Mouse (Mus musculus): Measurements from ENCODE around the gene Snd1. TPM values are rescaled to one million over a fixed set of nuclear protein-coding genes. Genes with fewer than 3 reads are reported as not detected.

Snd1 gene
- polyA plus RNA-seq, 1 experiment from 2014 or later = 64.8 TPM

DNA sequence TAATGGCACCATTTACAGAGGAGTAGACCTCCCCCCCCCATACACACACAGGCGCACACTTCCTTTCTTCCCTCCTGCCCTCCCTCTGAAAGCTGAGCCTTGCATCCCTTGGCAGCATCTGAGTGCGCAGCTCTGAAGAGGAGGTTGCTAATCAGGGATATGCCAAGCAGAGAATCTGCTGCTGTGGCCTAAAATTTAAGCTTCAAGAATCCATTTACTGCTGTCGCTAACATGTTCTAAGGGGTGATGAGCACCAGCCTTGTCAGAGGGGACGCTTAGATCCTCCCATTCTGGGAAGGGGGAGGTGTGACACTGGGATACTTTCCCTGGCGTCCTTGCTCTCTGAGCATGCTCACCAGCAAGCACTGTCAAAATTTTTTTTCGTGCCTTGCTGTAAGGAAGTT, 67.4 kb downstream of the Snd1 start:
- Histone ChIP-seq H3K36me3 (ENCODE audit: inconsistent target) (peaks cover 21% of the 10 kb centered on the region; the same call in 1 of the 2 replicates), H3K79me2 (ENCODE audit: inconsistent target) (peaks cover 6% of the 10 kb centered on the region; the same call in 1 of the 2 replicates)
- WGBS (ENCODE audit: missing documents) = 99% methylated on average over 5 of the region's 6 CpGs

GRCm38 (mm10) chr6:28546943-28547342, 72.0 kb downstream of the Snd1 start:
- 100% methylated on average over 2 of the region's 2 CpGs for WGBS (ENCODE audit: missing documents)
- Histone ChIP-seq H3K4me3 (ENCODE audit: inconsistent target) (no peak overlapping the region), H3K79me2 (ENCODE audit: inconsistent target) (peaks cover 6% of the 10 kb centered on the region; the same call in 1 of the 2 replicates), H3K36me3 (ENCODE audit: inconsistent target) (peaks cover 25% of the 10 kb centered on the region; the same call in 1 of the 2 replicates), H3K27ac (no peak overlapping the region)

More for the DNA sequence above, 67.4 kb downstream of the Snd1 start:
- H3K27ac ChIP-seq = no peak overlapping the region
- H3K4me3 ChIP-seq (ENCODE audit: inconsistent target) = no peak overlapping the region

GRCm38 (mm10) chr6:28549374-28549773, 74.4 kb downstream of the Snd1 start:
- Histone ChIP-seq H3K4me3 (ENCODE audit: inconsistent target) (no peak overlapping the region), H3K27ac (no peak overlapping the region), H3K79me2 (ENCODE audit: inconsistent target) (no peaks in the 10 kb centered on the region), H3K36me3 (ENCODE audit: inconsistent target) (peaks cover 30% of the 10 kb centered on the region; the same call in 1 of the 2 replicates)
- WGBS (ENCODE audit: missing documents) = 84% methylated on average over 2 of the region's 2 CpGs

- Histone ChIP-seq H3K4me3 (ENCODE audit: inconsistent target) (no peak overlapping the region), H3K27ac (no peak overlapping the region), H3K36me3 (ENCODE audit: inconsistent target) (peaks cover 32% of the 10 kb centered on the region; the same call in 1 of the 2 replicates), H3K79me2 (ENCODE audit: inconsistent target) (no peaks in the 10 kb centered on the region)
- WGBS (ENCODE audit: missing documents) = 96% methylated on average over 7 of the region's 7 CpGs
Measured at GRCm38 (mm10) chr6:28550255-28551004, 75.5 kb downstream of the Snd1 start.

- no peak overlapping the region for H3K27ac ChIP-seq
- no peak overlapping the region for H3K4me3 ChIP-seq (ENCODE audit: inconsistent target)
- H3K36me3 ChIP-seq (ENCODE audit: inconsistent target) = 0 out of 2 replicates have a peak, but pooled peaks cover 7% of the 10 kb centered on the region
- H3K79me2 ChIP-seq (ENCODE audit: inconsistent target) = no peaks in the 10 kb centered on the region; the same call in 1 of the 2 replicates
- WGBS (ENCODE audit: missing documents) = 92% methylated on average over 1 of the region's 1 CpGs
Measured at GRCm38 (mm10) chr6:28554470-28554869, 79.5 kb downstream of the Snd1 start.

GRCm38 (mm10) chr6:28555002-28555401, 80.1 kb downstream of the Snd1 start:
- Histone ChIP-seq H3K27ac (no peak overlapping the region), H3K36me3 (ENCODE audit: inconsistent target) (0 out of 2 replicates have a peak, but pooled peaks cover 7% of the 10 kb centered on the region), H3K4me3 (ENCODE audit: inconsistent target) (no peak overlapping the region), H3K79me2 (ENCODE audit: inconsistent target) (no peaks in the 10 kb centered on the region; the same call in 1 of the 2 replicates)
- WGBS (ENCODE audit: missing documents) = 88% methylated on average over 6 of the region's 6 CpGs

- Histone ChIP-seq H3K79me2 (ENCODE audit: inconsistent target) (no peaks in the 10 kb centered on the region; the same call in 1 of the 2 replicates), H3K36me3 (ENCODE audit: inconsistent target) (0 out of 2 replicates have a peak, but pooled peaks cover 7% of the 10 kb centered on the region), H3K27ac (no peak overlapping the region), H3K4me3 (ENCODE audit: inconsistent target) (no peak overlapping the region)
- 97% methylated on average over 7 of the region's 7 CpGs for WGBS (ENCODE audit: missing documents)
Measured at GRCm38 (mm10) chr6:28555428-28555827, 80.5 kb downstream of the Snd1 start.

DNA sequence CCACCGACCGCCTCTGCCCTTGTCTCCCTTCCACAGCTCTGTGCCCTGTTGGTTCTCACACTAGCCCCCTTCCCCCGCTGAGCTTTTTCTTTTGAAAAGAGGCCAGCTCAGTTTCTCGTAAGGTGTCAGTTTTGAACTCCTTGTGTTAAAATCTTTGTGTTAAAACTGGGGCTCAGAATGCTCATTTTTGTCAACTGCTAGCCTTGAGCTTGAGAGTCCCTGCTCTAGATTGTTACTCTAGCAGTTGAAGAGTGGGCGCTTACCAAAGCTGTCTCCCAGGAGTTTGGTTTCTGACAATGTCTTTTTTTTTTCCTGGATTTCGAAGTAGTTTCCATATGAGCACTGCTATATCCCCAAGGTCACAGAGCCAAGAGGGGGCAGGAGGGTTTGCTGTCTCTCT, 82.8 kb downstream of the Snd1 start:
- WGBS (ENCODE audit: missing documents) = 94% methylated on average over 6 of the region's 6 CpGs

DNA sequence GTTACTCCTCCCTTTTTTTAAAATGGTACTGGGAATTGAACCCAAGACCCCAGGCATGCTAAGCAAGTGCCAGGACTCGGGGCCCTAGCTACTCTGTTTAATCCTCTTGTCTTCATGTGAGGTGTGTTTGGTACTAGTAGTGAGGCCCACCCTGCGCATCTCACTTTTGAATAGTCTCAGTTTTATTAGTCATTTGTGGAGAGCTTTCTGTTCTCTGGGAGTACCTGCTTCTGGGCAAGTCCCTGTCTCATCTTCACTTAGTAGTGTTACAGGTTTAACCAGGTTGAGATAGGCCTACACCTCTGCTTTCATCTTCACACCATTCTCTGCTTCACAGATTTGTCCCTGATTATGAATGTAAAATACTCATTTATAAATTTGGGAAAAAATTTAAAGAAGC, 84.5 kb downstream of the Snd1 start:
- Histone ChIP-seq H3K27ac (no peak overlapping the region), H3K36me3 (ENCODE audit: inconsistent target) (0 out of 2 replicates have a peak, but pooled peaks cover 7% of the 10 kb centered on the region), H3K4me3 (ENCODE audit: inconsistent target) (no peak overlapping the region), H3K79me2 (ENCODE audit: inconsistent target) (no peaks in the 10 kb centered on the region; the same call in 1 of the 2 replicates)
- 95% methylated on average over 2 of the region's 2 CpGs for WGBS (ENCODE audit: missing documents)

More for the DNA sequence above, 82.8 kb downstream of the Snd1 start:
- no peak overlapping the region for H3K4me3 ChIP-seq (ENCODE audit: inconsistent target)
- H3K36me3 ChIP-seq (ENCODE audit: inconsistent target) = 0 out of 2 replicates have a peak, but pooled peaks cover 7% of the 10 kb centered on the region
- H3K27ac ChIP-seq = no peak overlapping the region
- no peaks in the 10 kb centered on the region; the same call in 1 of the 2 replicates for H3K79me2 ChIP-seq (ENCODE audit: inconsistent target)

GRCm38 (mm10) chr6:28561291-28561995, 86.5 kb downstream of the Snd1 start:
- Histone ChIP-seq H3K36me3 (ENCODE audit: inconsistent target) (peaks cover 7% of the 10 kb centered on the region; the same call in 1 of the 2 replicates), H3K79me2 (ENCODE audit: inconsistent target) (no peaks in the 10 kb centered on the region; the same call in 1 of the 2 replicates), H3K27ac (no peak overlapping the region), H3K4me3 (ENCODE audit: inconsistent target) (no peak overlapping the region)
- WGBS (ENCODE audit: missing documents) = 96% methylated on average over 5 of the region's 5 CpGs

DNA sequence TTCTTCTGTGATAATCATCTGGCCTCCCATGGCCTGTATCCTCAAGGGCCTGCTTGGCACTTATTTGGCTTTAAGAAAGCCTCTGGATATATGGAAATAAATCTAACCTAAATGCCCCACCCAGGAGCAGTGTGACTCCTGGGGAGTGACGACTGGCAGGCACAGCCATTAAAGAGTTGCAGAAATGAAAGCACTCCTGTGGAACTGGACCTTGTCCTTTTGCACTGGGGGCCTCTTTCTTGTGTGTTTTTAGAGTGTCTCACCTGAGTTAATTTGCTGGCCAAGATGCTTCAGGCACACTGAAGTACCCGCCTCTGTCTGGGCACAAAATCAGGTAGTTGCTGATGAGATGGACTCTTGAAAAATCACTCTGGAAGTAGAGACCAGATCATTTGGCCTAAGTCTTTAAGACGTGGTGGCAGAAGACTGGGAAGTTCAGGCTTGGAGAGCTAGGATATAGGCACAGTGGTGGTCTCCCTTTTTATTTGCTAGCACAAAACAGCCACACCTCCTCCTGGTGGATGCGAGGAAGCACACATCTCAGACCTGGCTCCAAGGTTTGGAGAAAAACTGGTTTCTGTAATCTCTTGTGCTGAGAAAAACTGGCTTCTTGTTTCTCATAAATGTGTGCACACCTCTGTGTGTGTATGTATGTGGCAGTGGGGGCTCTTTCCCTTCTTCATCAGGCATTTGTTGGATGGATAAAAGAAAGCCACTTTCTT, 87.5 kb downstream of the Snd1 start:
- Histone ChIP-seq H3K4me3 (ENCODE audit: inconsistent target) (no peak overlapping the region), H3K36me3 (ENCODE audit: inconsistent target) (peaks cover 7% of the 10 kb centered on the region; the same call in 1 of the 2 replicates), H3K27ac (no peak overlapping the region), H3K79me2 (ENCODE audit: inconsistent target) (no peaks in the 10 kb centered on the region; the same call in 1 of the 2 replicates)
- WGBS (ENCODE audit: missing documents) = 90% methylated on average over 4 of the region's 4 CpGs

- Histone ChIP-seq H3K36me3 (ENCODE audit: inconsistent target) (peaks cover 7% of the 10 kb centered on the region; the same call in 1 of the 2 replicates), H3K27ac (no peak overlapping the region), H3K79me2 (ENCODE audit: inconsistent target) (peaks cover 6% of the 10 kb centered on the region; the same call in 1 of the 2 replicates), H3K4me3 (ENCODE audit: inconsistent target) (no peak overlapping the region)
- WGBS (ENCODE audit: missing documents) = 37% methylated on average over 6 of the region's 6 CpGs
Measured at GRCm38 (mm10) chr6:28567978-28568377, 93.0 kb downstream of the Snd1 start.

GRCm38 (mm10) chr6:28571946-28572345, 97.0 kb downstream of the Snd1 start:
- 89% methylated on average over 2 of the region's 2 CpGs for WGBS (ENCODE audit: missing documents)
- H3K27ac ChIP-seq = no peak overlapping the region

More at GRCm38 (mm10) chr6:28571946-28572345, 97.0 kb downstream of the Snd1 start:
- peaks cover 6% of the 10 kb centered on the region; the same call in 1 of the 2 replicates for H3K79me2 ChIP-seq (ENCODE audit: inconsistent target)
- H3K4me3 ChIP-seq (ENCODE audit: inconsistent target) = no peak overlapping the region
- H3K36me3 ChIP-seq (ENCODE audit: inconsistent target) = no peaks in the 10 kb centered on the region

Measured in macrophage (primary cell).